Mouse (Mus musculus) intestine, embryonic 15.5 days (tissue): Measurements from ENCODE around the gene Gadd45b. TPM values are rescaled to one million over a fixed set of nuclear protein-coding genes. Genes with fewer than 3 reads are reported as not detected.

Experiments
- ATAC-seq: fragments of 200-750 bp; cut with Nextera tagmentation; 2 replicates; pipeline ENCODE4 v1.8.0; 2017; ENCODE audit warnings: moderate TSS enrichment, moderate library complexity
- H3K27ac ChIP-seq: fragments of 300-500 bp; sonication (generic); 2 replicates; pipeline ENCODE4 v1.5.1; 2015; ENCODE audit warnings: mild to moderate bottlenecking, inconsistent platforms
- H3K27me3 ChIP-seq: fragments of 300-500 bp; sonication (generic); replicated peaks from 2 replicates; pipeline ENCODE4 v1.6.1; 2015; ENCODE audit warnings: inconsistent platforms
- H3K36me3 ChIP-seq: fragments of 300-500 bp; sonication (generic); 2 replicates; pipeline ENCODE4 v1.6.1; 2015; ENCODE audit warnings: inconsistent platforms
- H3K4me1 ChIP-seq: fragments of 300-500 bp; sonication (generic); replicated peaks from 2 replicates; pipeline ENCODE4 v1.6.1; 2015; ENCODE audit warnings: inconsistent platforms
- H3K4me2 ChIP-seq: fragments of 300-500 bp; sonication (generic); replicated peaks from 2 replicates; pipeline ENCODE4 v1.6.1; 2015; ENCODE audit warnings: mild to moderate bottlenecking, inconsistent platforms
- H3K4me3 ChIP-seq: fragments of 300-500 bp; sonication (generic); replicated peaks from 2 replicates; pipeline ENCODE4 v1.5.1; 2015; ENCODE audit warnings: inconsistent platforms
- H3K9ac ChIP-seq: fragments of 300-500 bp; sonication (generic); 2 replicates; pipeline ENCODE4 v1.6.1; 2015; ENCODE audit warnings: inconsistent platforms
- H3K9me3 ChIP-seq: fragments of 300-500 bp; sonication (generic); 2 replicates; pipeline ENCODE4 v1.6.1; 2016; ENCODE audit warnings: inconsistent platforms
- WGBS: fragments of 180-500 bp; shearing (Covaris S2); methylation state at CpG from one replicate; pipeline ENCODE4 v1.1.7; 2015; 5-methylcytosine and 5-hydroxymethylcytosine counted together
- polyA plus RNA-seq: library from polyadenylated mRNA; unstranded; fragments of >200 nt; fragmentation: Nextera tagmentation; extraction: Ambion mirVana; gene quantifications from 2 replicates; pipeline ENCODE4 v1.2.1, GENCODE M21; 2015

The Gadd45b gene
- polyA plus RNA-seq, 1 experiment from 2014 or later = 26.6 TPM

DNA sequence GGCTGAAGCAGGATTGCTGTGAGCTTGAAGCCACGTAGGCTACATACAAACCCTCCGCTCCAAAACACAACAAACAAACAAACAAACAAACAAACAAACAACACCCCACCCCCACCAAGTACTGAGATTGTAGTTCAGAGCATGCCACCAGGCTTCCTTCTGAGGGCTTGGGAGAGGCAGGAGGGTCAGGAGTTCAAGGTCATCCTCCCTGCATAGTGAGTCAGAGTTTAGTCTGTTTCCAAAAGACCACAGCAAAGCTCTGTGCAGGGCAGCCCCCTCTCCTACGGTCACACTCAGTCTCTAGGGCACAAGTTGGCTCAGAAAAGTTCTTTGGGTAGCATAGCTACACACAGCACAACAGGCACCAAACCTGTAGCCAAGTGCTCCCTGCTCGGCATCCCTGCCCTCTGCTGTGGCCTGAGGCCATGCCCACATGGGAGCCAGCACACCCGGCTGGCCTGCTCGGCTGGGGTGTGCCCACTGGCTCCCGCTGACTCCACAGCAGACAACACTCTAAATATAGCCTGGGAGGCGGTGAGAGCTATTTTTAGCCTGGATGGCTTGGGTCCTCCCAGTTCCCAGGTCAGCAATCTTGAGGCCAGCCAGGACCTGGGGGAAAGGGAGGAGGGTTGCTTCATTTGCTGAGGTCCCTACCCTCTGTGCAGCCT is 10.6 kb downstream of the Gadd45b start:
- peak overlapping the region; percentile 84 for H3K27ac ChIP-seq
- H3K4me2 ChIP-seq = peak overlapping the region; percentile 79
- H3K4me1 ChIP-seq = peaks cover 73% of the 10 kb centered on the region
- H3K27me3 ChIP-seq = no peaks in the 10 kb centered on the region
- H3K36me3 ChIP-seq = no peaks in the 10 kb centered on the region
- WGBS = 21% methylated on average over 8 of the region's 8 CpGs
- H3K9ac ChIP-seq = peak overlapping the region; percentile 43; the same call in 1 of the 2 replicates
- no peak overlapping the region for H3K4me3 ChIP-seq
- no peaks in the 10 kb centered on the region for H3K9me3 ChIP-seq
- peak; percentile 56 for ATAC-seq

DNA sequence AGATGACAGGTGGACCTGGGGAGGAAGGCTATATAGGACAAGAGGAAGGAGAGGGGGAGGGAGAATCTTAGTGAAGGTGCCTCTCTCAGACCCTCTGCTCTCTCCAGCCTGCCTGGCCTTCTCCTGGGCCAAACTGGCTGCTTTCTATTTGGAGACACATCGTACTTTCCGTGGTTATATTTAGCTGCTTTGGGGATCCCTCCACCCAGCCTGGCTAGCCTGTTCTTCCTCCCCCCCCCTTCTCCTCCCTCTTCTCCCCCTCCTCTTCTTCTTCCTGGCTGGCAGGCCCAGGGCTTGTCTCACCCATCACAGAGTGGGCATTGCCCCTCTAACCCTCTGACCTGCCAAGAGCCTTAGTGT is 11.1 kb downstream of the Gadd45b start:
- no peak for ATAC-seq
- Histone ChIP-seq H3K36me3 (no peaks in the 10 kb centered on the region), H3K4me1 (peaks cover 68% of the 10 kb centered on the region), H3K27ac (peak overlapping the region; percentile 84), H3K9ac (peak overlapping the region; percentile 43; the same call in 1 of the 2 replicates), H3K9me3 (no peaks in the 10 kb centered on the region), H3K27me3 (no peaks in the 10 kb centered on the region), H3K4me3 (no peak overlapping the region), H3K4me2 (peak overlapping the region; percentile 79)
- WGBS = 26% methylated on average over 2 of the region's 2 CpGs

DNA sequence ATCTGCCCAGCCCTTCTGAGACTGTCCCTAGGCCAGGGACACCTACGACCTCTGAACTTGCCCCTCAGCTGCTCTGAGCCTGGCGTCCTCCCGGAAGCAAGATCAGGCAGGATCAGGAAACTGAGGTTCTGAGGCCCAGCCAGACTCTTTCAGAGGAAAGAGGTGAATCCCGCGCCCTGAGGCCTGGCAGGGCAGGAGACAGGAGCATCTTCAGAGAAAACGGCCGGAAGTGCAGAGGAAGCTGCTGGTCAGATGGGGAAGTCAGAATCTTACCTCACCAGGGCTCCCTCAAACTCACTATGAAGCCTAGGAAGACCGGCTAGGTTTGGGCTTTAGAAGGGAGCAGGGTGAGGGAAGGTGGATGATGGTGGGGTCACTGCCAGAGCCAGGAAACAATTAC is 13.0 kb downstream of the Gadd45b start:
- H3K4me2 ChIP-seq = no peak overlapping the region
- H3K27ac ChIP-seq = no peak overlapping the region
- H3K9ac ChIP-seq = no peak overlapping the region
- WGBS = 60% methylated on average over 8 of the region's 8 CpGs
- no peaks in the 10 kb centered on the region for H3K27me3 ChIP-seq
- peaks cover 62% of the 10 kb centered on the region for H3K4me1 ChIP-seq
- no peak for ATAC-seq
- H3K9me3 ChIP-seq = no peaks in the 10 kb centered on the region
- H3K4me3 ChIP-seq = no peak overlapping the region
- no peaks in the 10 kb centered on the region for H3K36me3 ChIP-seq

DNA sequence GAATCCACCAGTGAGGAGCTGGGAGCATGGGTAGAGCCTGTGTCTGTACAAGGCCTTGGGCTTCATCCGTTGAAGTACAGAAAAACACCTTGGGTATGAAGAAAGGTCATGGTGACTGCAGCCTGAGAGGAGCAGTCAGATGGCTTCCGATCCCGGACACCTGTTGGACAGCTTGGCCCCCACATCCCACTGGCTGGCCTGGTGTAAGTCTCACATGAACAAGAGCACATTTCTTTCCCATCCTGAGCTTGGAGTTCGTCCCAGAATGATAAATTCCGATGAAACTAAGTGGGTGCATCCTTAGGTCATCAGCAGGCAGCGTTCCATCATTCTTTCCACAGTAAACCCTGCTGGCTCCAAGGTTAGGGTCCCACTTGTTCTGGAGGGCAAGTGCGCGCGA is 13.8 kb downstream of the Gadd45b start:
- no peak overlapping the region for H3K27ac ChIP-seq
- H3K9ac ChIP-seq = no peak overlapping the region
- no peak overlapping the region for H3K4me2 ChIP-seq
- no peak for ATAC-seq
- no peaks in the 10 kb centered on the region for H3K27me3 ChIP-seq
- no peak overlapping the region for H3K4me3 ChIP-seq
- H3K9me3 ChIP-seq = no peaks in the 10 kb centered on the region
- WGBS = 43% methylated on average over 9 of the region's 9 CpGs
- no peaks in the 10 kb centered on the region for H3K36me3 ChIP-seq
- peaks cover 62% of the 10 kb centered on the region for H3K4me1 ChIP-seq

DNA sequence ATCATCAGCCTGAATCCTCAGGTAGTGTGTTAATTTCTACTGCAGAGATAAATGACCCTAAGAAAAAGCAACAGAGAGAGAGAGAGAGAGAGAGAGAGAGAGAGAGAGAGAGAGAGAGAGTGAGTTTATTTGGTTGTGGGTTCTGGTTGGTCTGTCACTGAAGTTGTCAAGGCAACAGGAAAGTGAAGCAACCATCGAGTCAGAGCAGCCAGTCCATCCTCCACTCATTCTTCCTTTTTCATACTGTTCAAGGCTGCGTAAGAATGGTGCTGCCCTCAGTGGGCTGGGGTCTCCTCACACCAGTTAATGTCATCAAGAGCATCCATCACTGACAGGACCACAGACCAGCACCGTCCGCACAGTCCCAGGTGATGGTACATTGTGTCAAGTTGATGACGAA is 14.4 kb downstream of the Gadd45b start:
- H3K4me1 ChIP-seq = peaks cover 61% of the 10 kb centered on the region
- no peak for ATAC-seq
- no peaks in the 10 kb centered on the region for H3K36me3 ChIP-seq
- no peaks in the 10 kb centered on the region for H3K27me3 ChIP-seq
- H3K27ac ChIP-seq = no peak overlapping the region
- H3K4me2 ChIP-seq = no peak overlapping the region
- H3K4me3 ChIP-seq = no peak overlapping the region
- H3K9me3 ChIP-seq = no peaks in the 10 kb centered on the region
- 78% methylated on average over 5 of the region's 5 CpGs for WGBS
- H3K9ac ChIP-seq = no peak overlapping the region

DNA sequence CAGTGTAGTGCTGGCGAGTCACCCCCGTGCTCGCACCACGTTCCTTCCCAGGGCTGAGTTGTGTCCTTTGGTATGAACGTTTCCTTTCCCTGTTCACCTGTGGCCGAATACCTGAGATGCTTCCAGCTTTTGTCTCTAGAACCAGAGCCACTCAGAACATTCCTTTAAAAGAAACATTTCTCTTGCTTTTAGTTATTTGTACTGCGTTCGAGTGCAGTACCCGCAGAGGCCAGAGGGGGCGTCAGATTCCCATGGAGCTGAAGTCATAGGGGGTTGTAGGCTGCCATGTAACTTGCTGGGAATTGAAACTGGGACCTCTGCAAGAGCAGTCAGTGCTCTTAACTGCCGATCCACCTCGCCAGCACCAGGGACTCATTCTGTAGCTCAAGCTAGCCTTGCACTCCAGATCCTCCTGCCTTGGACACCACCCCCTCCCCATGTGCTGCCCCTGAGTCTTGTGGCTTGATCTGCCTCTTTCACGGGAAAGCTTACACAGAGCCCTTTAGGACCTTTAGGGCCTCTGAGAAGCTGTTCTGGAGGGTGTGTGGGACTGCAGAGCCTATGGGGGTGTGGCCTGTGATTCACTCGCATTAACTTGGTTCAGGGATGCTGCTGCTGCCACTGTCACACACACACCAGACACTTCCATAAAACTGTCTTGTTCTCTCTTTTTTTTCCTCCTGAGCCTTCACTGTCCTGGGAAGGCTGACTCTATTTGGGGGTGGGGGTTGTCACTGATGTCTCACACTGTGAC is 17.0 kb downstream of the Gadd45b start:
- H3K36me3 ChIP-seq = no peaks in the 10 kb centered on the region
- 64% methylated on average over 14 of the region's 14 CpGs for WGBS
- no peak overlapping the region for H3K4me2 ChIP-seq
- H3K27ac ChIP-seq = peak overlapping the region; percentile 58
- H3K4me3 ChIP-seq = no peak overlapping the region
- H3K9me3 ChIP-seq = no peaks in the 10 kb centered on the region
- H3K9ac ChIP-seq = no peak overlapping the region
- ATAC-seq = peak; percentile 23; the same call in 1 of the 2 replicates
- H3K27me3 ChIP-seq = no peaks in the 10 kb centered on the region
- peaks cover 37% of the 10 kb centered on the region for H3K4me1 ChIP-seq

DNA sequence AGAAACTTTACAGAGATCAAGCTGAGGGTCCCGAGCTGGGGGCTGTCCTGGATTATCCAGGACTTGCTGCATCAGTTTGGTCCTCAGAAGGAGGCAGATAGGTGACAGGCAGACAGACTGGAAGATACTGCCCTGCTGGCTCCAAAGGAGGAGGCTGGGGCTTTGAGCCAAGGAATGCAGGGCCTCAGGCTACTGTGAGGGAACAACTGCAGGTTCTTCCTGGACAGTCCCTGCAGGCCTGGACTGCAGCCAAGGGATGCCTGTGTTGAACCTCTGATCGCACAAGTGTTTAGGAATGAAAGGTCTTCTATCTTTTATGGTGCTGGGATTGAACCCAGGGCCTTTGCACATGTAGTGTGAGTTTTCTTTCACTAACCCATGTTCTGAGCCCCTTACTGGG is 17.9 kb downstream of the Gadd45b start:
- no peaks in the 10 kb centered on the region for H3K27me3 ChIP-seq
- peaks cover 35% of the 10 kb centered on the region for H3K4me1 ChIP-seq
- ATAC-seq = peak; percentile 27; the same call in 1 of the 2 replicates
- no peaks in the 10 kb centered on the region for H3K36me3 ChIP-seq
- H3K4me3 ChIP-seq = no peak overlapping the region
- H3K9me3 ChIP-seq = no peaks in the 10 kb centered on the region
- 22% methylated on average over 2 of the region's 2 CpGs for WGBS
- H3K27ac ChIP-seq = peak overlapping the region; percentile 58
- H3K4me2 ChIP-seq = no peak overlapping the region
- no peak overlapping the region; the same call in 1 of the 2 replicates for H3K9ac ChIP-seq

DNA sequence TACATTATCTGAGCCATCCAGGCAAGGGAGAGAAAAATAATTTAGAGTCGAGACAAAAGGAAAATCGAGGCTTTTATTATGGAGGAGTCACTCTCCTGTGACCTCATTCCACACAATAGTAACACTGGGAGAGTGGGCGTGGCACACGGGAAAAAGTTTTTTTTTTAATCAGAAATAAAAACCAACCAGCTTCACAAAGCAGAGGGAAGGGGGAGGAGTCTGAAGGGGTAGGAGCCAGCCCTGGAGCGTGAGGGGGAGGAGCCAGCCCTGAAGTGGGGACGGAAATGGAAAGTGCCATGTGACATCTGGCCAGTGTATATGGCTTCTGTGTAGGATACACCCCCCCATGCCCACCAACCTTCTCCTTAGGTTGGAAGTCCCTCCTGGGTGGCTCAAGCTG is 18.7 kb downstream of the Gadd45b start:
- peak; percentile 67 for ATAC-seq
- Histone ChIP-seq H3K9ac (no peak overlapping the region), H3K9me3 (no peaks in the 10 kb centered on the region), H3K36me3 (no peaks in the 10 kb centered on the region), H3K27ac (peak overlapping the region; percentile 58; the same call in 1 of the 2 replicates), H3K4me3 (no peak overlapping the region), H3K4me1 (peaks cover 28% of the 10 kb centered on the region), H3K4me2 (no peak overlapping the region), H3K27me3 (no peaks in the 10 kb centered on the region)
- WGBS = 30% methylated on average over 6 of the region's 6 CpGs

DNA sequence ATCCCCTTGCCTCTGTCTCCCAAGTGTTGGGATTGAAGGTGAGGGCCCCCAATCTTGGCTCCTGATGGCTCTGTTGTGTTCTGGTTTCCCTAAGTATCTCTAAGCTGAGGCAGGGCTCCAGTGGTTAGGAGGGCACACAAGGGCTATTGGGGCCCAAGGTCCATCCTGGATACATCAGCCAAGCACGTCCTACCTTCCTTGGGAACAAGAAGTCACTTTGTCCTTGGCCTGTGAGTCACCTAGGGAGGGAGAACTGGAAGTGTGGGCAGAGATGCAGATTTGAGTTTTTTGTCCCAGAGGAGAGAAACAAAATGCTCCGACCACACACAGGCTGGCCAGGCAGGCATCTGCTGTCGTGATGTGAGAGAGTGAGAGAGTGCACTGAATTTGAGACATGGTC is 19.2 kb downstream of the Gadd45b start:
- Histone ChIP-seq H3K4me2 (no peak overlapping the region), H3K27me3 (no peaks in the 10 kb centered on the region), H3K9me3 (no peaks in the 10 kb centered on the region), H3K4me1 (peaks cover 25% of the 10 kb centered on the region), H3K4me3 (no peak overlapping the region), H3K27ac (no peak overlapping the region), H3K9ac (no peak overlapping the region), H3K36me3 (no peaks in the 10 kb centered on the region)
- ATAC-seq = peak; percentile 17; the same call in 1 of the 2 replicates
- 79% methylated on average over 3 of the region's 3 CpGs for WGBS

DNA sequence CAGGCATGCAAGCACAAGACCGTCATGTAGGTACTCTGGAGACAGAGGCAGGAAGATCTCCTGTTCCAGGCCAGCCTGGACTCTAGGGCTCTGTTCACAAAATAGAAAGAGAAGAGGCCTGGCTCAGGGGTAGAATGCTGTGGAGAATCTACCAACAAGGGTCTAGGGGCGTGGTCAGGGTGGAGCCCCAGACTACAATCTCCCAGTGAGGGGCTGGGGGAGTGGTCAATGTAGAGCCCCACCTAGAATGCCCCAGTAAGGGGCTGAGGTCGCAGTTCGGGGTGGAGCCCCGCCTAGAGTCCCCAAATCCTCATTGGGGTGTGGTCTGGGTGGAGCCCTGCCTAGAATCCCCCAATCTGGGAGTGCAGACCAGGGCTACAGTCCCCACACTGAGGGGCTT is 20.4 kb downstream of the Gadd45b start:
- no peak for ATAC-seq
- H3K9ac ChIP-seq = no peak overlapping the region
- no peaks in the 10 kb centered on the region for H3K36me3 ChIP-seq
- H3K4me3 ChIP-seq = no peak overlapping the region
- H3K27ac ChIP-seq = no peak overlapping the region
- 29% methylated on average over 5 of the region's 5 CpGs for WGBS
- no peak overlapping the region for H3K4me2 ChIP-seq
- no peaks in the 10 kb centered on the region for H3K27me3 ChIP-seq
- peaks cover 36% of the 10 kb centered on the region for H3K4me1 ChIP-seq
- no peaks in the 10 kb centered on the region for H3K9me3 ChIP-seq

DNA sequence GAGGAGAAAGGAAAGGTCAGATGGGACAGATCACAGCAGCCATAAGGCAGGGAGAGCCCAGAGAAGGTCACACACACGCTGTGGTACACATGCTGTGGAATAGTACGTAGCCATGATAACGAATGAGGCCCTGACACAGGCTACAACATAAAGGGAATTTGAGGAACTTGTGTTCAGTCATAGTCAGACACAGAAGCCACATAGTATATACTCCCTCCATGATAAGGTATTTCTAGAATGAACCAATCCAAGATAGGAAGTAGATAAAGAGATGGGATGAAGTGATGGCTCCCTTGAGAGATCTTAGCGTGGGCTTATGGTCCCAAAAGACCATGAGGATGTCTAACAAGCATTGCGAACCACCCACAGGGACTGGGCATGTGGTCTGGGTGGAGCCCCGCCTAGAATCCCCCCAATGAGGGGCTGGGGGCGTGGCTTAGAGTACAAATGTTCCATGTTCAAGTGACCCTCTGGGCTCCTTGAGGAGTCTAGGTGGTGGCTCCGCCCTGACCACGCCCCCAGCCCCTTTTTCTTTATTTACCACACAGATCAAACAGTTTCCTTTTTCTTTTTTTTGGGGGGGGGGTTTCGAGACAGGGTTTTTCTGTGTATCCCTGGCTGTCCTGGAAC is 22.0 kb downstream of the Gadd45b start:
- Histone ChIP-seq H3K4me3 (no peak overlapping the region), H3K9me3 (no peaks in the 10 kb centered on the region), H3K27me3 (no peaks in the 10 kb centered on the region), H3K36me3 (no peaks in the 10 kb centered on the region), H3K9ac (no peak overlapping the region), H3K4me1 (peaks cover 36% of the 10 kb centered on the region), H3K27ac (no peak overlapping the region), H3K4me2 (no peak overlapping the region)
- no peak for ATAC-seq
- WGBS = 78% methylated on average over 10 of the region's 10 CpGs

DNA sequence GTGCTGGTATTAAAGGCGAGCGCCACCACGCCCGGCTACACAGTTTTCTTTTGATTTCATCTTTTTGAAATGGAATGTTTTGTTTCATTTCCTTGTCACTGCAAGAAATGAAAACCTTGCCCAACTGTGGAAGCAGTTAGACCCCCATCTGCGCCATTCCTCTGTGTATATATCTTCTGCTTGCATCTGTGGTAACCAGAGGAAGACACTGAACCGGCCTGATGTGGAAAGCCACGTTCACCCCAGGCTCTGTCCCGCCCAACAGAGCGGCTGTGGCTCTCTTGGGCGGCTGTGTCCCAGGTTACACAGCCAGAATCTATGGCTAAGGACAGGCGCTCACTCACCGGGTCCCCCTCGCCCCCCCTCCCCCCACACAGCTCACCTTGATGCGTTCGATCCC is 22.6 kb downstream of the Gadd45b start:
- H3K4me1 ChIP-seq = peaks cover 31% of the 10 kb centered on the region
- no peaks in the 10 kb centered on the region for H3K9me3 ChIP-seq
- H3K4me3 ChIP-seq = no peak overlapping the region
- no peaks in the 10 kb centered on the region for H3K36me3 ChIP-seq
- no peak for ATAC-seq
- 74% methylated on average over 15 of the region's 15 CpGs for WGBS
- no peak overlapping the region for H3K4me2 ChIP-seq
- no peak overlapping the region for H3K9ac ChIP-seq
- no peaks in the 10 kb centered on the region for H3K27me3 ChIP-seq
- no peak overlapping the region for H3K27ac ChIP-seq
